Comparison of ENCODE assay signal across 8 mouse cellular contexts in genomic region chr7:81959704-81960103, GRCm38 (mm10). TPM values are rescaled to one million over a fixed set of nuclear protein-coding genes. Genes with fewer than 3 reads are reported as not detected.
DNase-seq lines count a peak whose midpoint lies in the region; ATAC-seq and TF ChIP-seq lines count a peak whose summit lies in the region.

No protein-coding gene starts in this region.

- peak; percentile 17 to 26 for DNase-seq in cerebellum, adult 2 months
- no peak for DNase-seq in cerebellum, adult 9-11 months
- peak; percentile 12 for DNase-seq in c-Kit-positive CD71-positive TER-119-positive erythroid progenitor cells, embryonic 14.5 days (ENCODE audit: low spot score)
- peak; percentile 50 for DNase-seq in lung, postnatal 25 days (ENCODE audit: low spot score)
- DNase-seq in urinary bladder, adult 2 months (ENCODE audit: low spot score) = no peak

- no peaks in the 10 kb centered on the region for H3K36me3 ChIP-seq in midbrain, embryonic 13.5 days
- no peaks in the 10 kb centered on the region for H3K36me3 ChIP-seq in midbrain, embryonic 15.5 days (replicated peaks)
- no peaks in the 10 kb centered on the region for H3K36me3 ChIP-seq in hindbrain, embryonic 13.5 days

- no peaks in the 10 kb centered on the region for H3K9me3 ChIP-seq in midbrain, embryonic 13.5 days
- H3K9me3 ChIP-seq in midbrain, embryonic 15.5 days = no peaks in the 10 kb centered on the region
- no peaks in the 10 kb centered on the region for H3K9me3 ChIP-seq in hindbrain, embryonic 13.5 days

- TF ChIP-seq CTCF in cerebellum, adult 2 months (IDR thresholded peaks at IDR 0.05; ENCODE audit: borderline replicate concordance, insufficient read depth, low read depth, low read length) = peak; percentile 43; the same call in 1 of the 2 replicates

- TF ChIP-seq POLR2A in cerebellum, adult 2 months (IDR thresholded peaks at IDR 0.05; ENCODE audit: borderline replicate concordance, insufficient read depth, low read length) = no peak

- H3K27me3 ChIP-seq in cerebellum, adult 2 months (ENCODE audit: control insufficient read depth, insufficient read depth, low read length) = no peaks in the 10 kb centered on the region
- H3K27me3 ChIP-seq in midbrain, embryonic 13.5 days = no peaks in the 10 kb centered on the region
- H3K27me3 ChIP-seq in midbrain, embryonic 15.5 days (replicated peaks) = no peaks in the 10 kb centered on the region; the same call in 1 of the 2 replicates
- H3K27me3 ChIP-seq in hindbrain, embryonic 13.5 days = no peaks in the 10 kb centered on the region

- ATAC-seq in midbrain, embryonic 13.5 days = peak; percentile 66; the same call in 1 of the 2 replicates
- ATAC-seq in midbrain, embryonic 15.5 days (replicated peaks) = no peak; the same call in 1 of the 2 replicates
- ATAC-seq in hindbrain, embryonic 13.5 days (ENCODE audit: low FRiP score) = 0 out of 2 replicates have a peak, but pooled peaks have one; percentile 66

- WGBS in cerebellum, adult 2 months = 3% methylated on average over 3 of the region's 3 CpGs
- WGBS in midbrain, embryonic 13.5 days = 2% methylated on average over 3 of the region's 3 CpGs
- WGBS in midbrain, embryonic 15.5 days = 5% methylated on average over 3 of the region's 3 CpGs
- WGBS in hindbrain, embryonic 13.5 days = 6% methylated on average over 3 of the region's 3 CpGs

- H3K27ac ChIP-seq in cerebellum, adult 2 months (ENCODE audit: insufficient read depth, low read length) = no peak overlapping the region
- H3K27ac ChIP-seq in midbrain, embryonic 13.5 days = no peak overlapping the region
- no peak overlapping the region for H3K27ac ChIP-seq in midbrain, embryonic 15.5 days
- H3K27ac ChIP-seq in hindbrain, embryonic 13.5 days = no peak overlapping the region

- no peak overlapping the region for H3K4me2 ChIP-seq in midbrain, embryonic 13.5 days (replicated peaks)
- no peak overlapping the region for H3K4me2 ChIP-seq in midbrain, embryonic 15.5 days
- H3K4me2 ChIP-seq in hindbrain, embryonic 13.5 days = no peak overlapping the region

- H3K9ac ChIP-seq in midbrain, embryonic 13.5 days (replicated peaks) = no peak overlapping the region
- no peak overlapping the region for H3K9ac ChIP-seq in midbrain, embryonic 15.5 days
- H3K9ac ChIP-seq in hindbrain, embryonic 13.5 days = no peak overlapping the region

- no peaks in the 10 kb centered on the region for H3K4me1 ChIP-seq in cerebellum, adult 2 months (ENCODE audit: control insufficient read depth, insufficient read depth, low read length)
- H3K4me1 ChIP-seq in midbrain, embryonic 13.5 days (replicated peaks) = no peaks in the 10 kb centered on the region
- no peaks in the 10 kb centered on the region for H3K4me1 ChIP-seq in midbrain, embryonic 15.5 days
- no peaks in the 10 kb centered on the region for H3K4me1 ChIP-seq in hindbrain, embryonic 13.5 days (replicated peaks)

- H3K4me3 ChIP-seq in cerebellum, adult 2 months (replicated peaks; ENCODE audit: insufficient read depth, low read depth, low read length) = no peak overlapping the region
- no peak overlapping the region for H3K4me3 ChIP-seq in midbrain, embryonic 13.5 days (replicated peaks)
- H3K4me3 ChIP-seq in midbrain, embryonic 15.5 days = no peak overlapping the region
- no peak overlapping the region for H3K4me3 ChIP-seq in hindbrain, embryonic 13.5 days

RNA-seq across cellular contexts. Expression of gene Hdgfl3, which starts 25.4 kb away (rescaled TPM):
- polyA plus RNA-seq in cerebellum, adult 2 months (2012; rRNA removed) = 22.4 and 23.7 TPM in 2 replicates
- 65.7 and 66.2 TPM in 2 replicates for polyA plus RNA-seq in midbrain, embryonic 13.5 days (2015; fragmentation: Nextera tagmentation; extraction: Ambion mirVana)
- 67.0 and 71.7 TPM in 2 replicates for polyA plus RNA-seq in midbrain, embryonic 15.5 days (2015; fragmentation: Nextera tagmentation; extraction: Ambion mirVana)
- 61.4 and 62.5 TPM in 2 replicates for polyA plus RNA-seq in hindbrain, embryonic 13.5 days (2015; fragmentation: Nextera tagmentation; extraction: Ambion mirVana)
- 8.0 and 10.4 TPM in 2 replicates for polyA plus RNA-seq in urinary bladder, adult 2 months (2012; rRNA removed)

RNA-seq across cellular contexts. Expression of gene Bnc1, which starts 32.4 kb away (rescaled TPM):
- not detected in 2 replicates for polyA plus RNA-seq in cerebellum, adult 2 months (2012; rRNA removed)
- polyA plus RNA-seq in midbrain, embryonic 13.5 days (2015; fragmentation: Nextera tagmentation; extraction: Ambion mirVana) = 0.05 TPM in 1 of 2 replicates, not detected in the other
- polyA plus RNA-seq in midbrain, embryonic 15.5 days (2015; fragmentation: Nextera tagmentation; extraction: Ambion mirVana) = 0.08 and 0.20 TPM in 2 replicates
- polyA plus RNA-seq in hindbrain, embryonic 13.5 days (2015; fragmentation: Nextera tagmentation; extraction: Ambion mirVana) = 0.47 and 0.49 TPM in 2 replicates
- polyA plus RNA-seq in urinary bladder, adult 2 months (2012; rRNA removed) = 0.91 and 1.0 TPM in 2 replicates

Comparison
In these comparisons a context has a peak if more than half of its experiments do, and no peak if none do; other contexts are left out.
1. DNase-seq: peak in cerebellum, adult 2 months (2 of 2), c-Kit-positive CD71-positive TER-119-positive erythroid progenitor cells, embryonic 14.5 days (single experiment) and lung, postnatal 25 days (single experiment); none in cerebellum, adult 9-11 months (single experiment) and urinary bladder, adult 2 months (single experiment).